Mouse (Mus musculus) liver, embryonic 14.5 days (tissue): ENCODE data around the gene Vmn1r94. TPM values are rescaled to one million over a fixed set of nuclear protein-coding genes. Genes with fewer than 3 reads are reported as not detected.
"Not testable (repeated sequence)": the region's sequence is repeated elsewhere in the genome, so short reads cannot be mapped to it uniquely, and the experiment has no call there.

Experiments
- ATAC-seq: fragments of 200-750 bp; cut with Nextera tagmentation; 2 replicates; pipeline ENCODE4 v1.8.0; 2017; ENCODE audit warnings: moderate number of reproducible peaks, mild to moderate bottlenecking, moderate library complexity; ENCODE audit not compliant: insufficient read depth
- DNase-seq, 3 experiments: peaks; one replicate each; pipeline ENCODE4 v3.0.0-alpha.2; 2012 to 2013; ENCODE audit warnings: low read depth in 3 of 3, low spot score in 3 of 3
- H3K27ac ChIP-seq: fragments of 300-500 bp; sonication (generic); 2 replicates; pipeline ENCODE4 v1.5.1; 2014; ENCODE audit warnings: moderate library complexity, mild to moderate bottlenecking, control low read depth, inconsistent platforms
- H3K27me3 ChIP-seq: fragments of 300-500 bp; sonication (generic); 2 replicates; pipeline ENCODE4 v1.6.1; 2014; ENCODE audit warnings: mild to moderate bottlenecking, low read length, moderate library complexity; ENCODE audit not compliant: control insufficient read depth, insufficient read depth
- H3K36me3 ChIP-seq: fragments of 300-500 bp; sonication (generic); replicated peaks from 2 replicates; pipeline ENCODE4 v1.6.1; 2014; ENCODE audit warnings: low read depth; ENCODE audit not compliant: control insufficient read depth, insufficient read depth
- H3K4me1 ChIP-seq, 2 experiments: fragments of 200-500 bp in 1 of 2; fragments of 300-500 bp in 1 of 2; sonication (generic) in 1 of 2; replicated peaks; 2 replicates each; pipeline ENCODE4 v1.6.1; 2012 to 2014; ENCODE audit warnings: antibody characterized with exemption in 1 of 2, inconsistent platforms in 1 of 2, low read length in 1 of 2; ENCODE audit not compliant: control insufficient read depth in 2 of 2, insufficient read depth in 2 of 2
- H3K4me2 ChIP-seq: fragments of 300-500 bp; sonication (generic); 2 replicates; pipeline ENCODE4 v1.6.1; 2014; ENCODE audit warnings: low read depth, mild to moderate bottlenecking, control low read depth, moderate library complexity
- H3K4me3 ChIP-seq, 2 experiments: fragments of 200-500 bp in 1 of 2; fragments of 300-500 bp in 1 of 2; sonication (generic) in 1 of 2; 2 replicates each; pipeline ENCODE4 v1.5.1; 2012 to 2014; ENCODE audit warnings: low read depth in 2 of 2, low read length in 2 of 2, mild to moderate bottlenecking in 2 of 2, control low read depth in 1 of 2, inconsistent platforms in 1 of 2, moderate library complexity in 1 of 2; ENCODE audit not compliant: insufficient read depth in 1 of 2
- H3K9ac ChIP-seq: fragments of 300-500 bp; sonication (generic); replicated peaks from 2 replicates; pipeline ENCODE4 v1.6.1; 2014; ENCODE audit warnings: mild to moderate bottlenecking, control low read depth, moderate library complexity
- H3K9me3 ChIP-seq: fragments of 300-500 bp; sonication (generic); 2 replicates; pipeline ENCODE4 v1.6.1; 2016; ENCODE audit warnings: low read length, mixed read lengths; ENCODE audit not compliant: control insufficient read depth
- WGBS: fragments of 180-500 bp; shearing (Covaris S2); extraction: QIAGEN DNeasy Blood & Tissue Kit; methylation state at CpG from one replicate; pipeline ENCODE4 v1.1.7; 2014; ENCODE audit not compliant: insufficient replicate concordance; 5-methylcytosine and 5-hydroxymethylcytosine counted together
- polyA plus RNA-seq, 2 experiments: library from polyadenylated mRNA; depleted of rRNA in 1 of 2; stranded (reverse) in 1 of 2; unstranded in 1 of 2; fragments of >200 nt; fragmentation: Nextera tagmentation in 1 of 2; extraction: Ambion mirVana in 1 of 2; gene quantifications; 2 replicates each; pipeline versions ENCODE4 v1.2.1 to v1.2.3; 2012 to 2014

Vmn1r94 gene
- polyA plus RNA-seq (2012; rRNA removed) (not detected in 2 replicates), polyA plus RNA-seq (2014; fragmentation: Nextera tagmentation; extraction: Ambion mirVana) (not detected in 2 replicates)

GRCm38 (mm10) chr7:20168277-20168676, at the start of gene Vmn1r94:
TSS of gene Vmn1r94 (minus strand) at chr7:20168377.
- no CpG with 5 or more reads among the region's 3 CpGs for WGBS
- not testable (repeated sequence) for H3K27ac ChIP-seq, H3K9me3 ChIP-seq, H3K4me3 ChIP-seq, H3K36me3 ChIP-seq, H3K9ac ChIP-seq, H3K27me3 ChIP-seq, DNase-seq, H3K4me2 ChIP-seq, H3K4me1 ChIP-seq, ATAC-seq

GRCm38 (mm10) chr7:20205507-20205906, 37.3 kb upstream of the Vmn1r94 start, which contains the start of gene Gm6164:
TSS of gene Gm6164 (minus strand) at chr7:20205607.
- not testable (repeated sequence) for H3K9me3 ChIP-seq, H3K27ac ChIP-seq, ATAC-seq, H3K27me3 ChIP-seq, H3K36me3 ChIP-seq, DNase-seq, H3K9ac ChIP-seq, H3K4me3 ChIP-seq, H3K4me1 ChIP-seq, H3K4me2 ChIP-seq
- WGBS, result no CpG with 5 or more reads among the region's 2 CpGs

GRCm38 (mm10) chr7:20193410-20193809, 25.2 kb upstream of the Vmn1r94 start, which contains the start of gene Vmn1r95:
TSS of gene Vmn1r95 (plus strand) at chr7:20193710.
- not testable (repeated sequence) for H3K4me1 ChIP-seq, H3K27me3 ChIP-seq, H3K4me2 ChIP-seq, H3K27ac ChIP-seq, ATAC-seq, DNase-seq, H3K36me3 ChIP-seq, H3K4me3 ChIP-seq, H3K9ac ChIP-seq, H3K9me3 ChIP-seq
- WGBS, result no CpG with 5 or more reads among the region's 3 CpGs

DNA sequence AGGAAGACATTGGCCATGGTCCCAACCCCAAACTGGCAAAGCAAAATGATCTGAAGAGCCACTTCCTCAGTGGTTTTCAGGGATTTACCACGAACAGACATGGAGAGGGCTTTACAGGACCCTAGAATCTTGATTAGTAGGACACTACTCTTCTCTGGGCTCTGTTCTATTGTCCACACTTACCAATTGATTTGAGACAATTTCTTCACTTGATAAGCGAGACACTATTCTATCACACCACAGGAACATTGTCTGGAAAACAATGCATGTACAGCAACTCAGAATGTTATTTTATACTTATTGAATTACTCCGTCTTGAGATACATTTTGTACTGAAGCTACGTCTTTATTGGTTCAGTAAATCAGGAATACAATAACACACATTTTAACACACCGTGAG, 29.2 kb downstream of the Vmn1r94 start, which contains the start of gene Vmn1r93:
Gene Vmn1r93, minus strand, starts transcription at position 101 of the 400 bp plus-strand sequence.
- ATAC-seq, H3K9me3 ChIP-seq, H3K27me3 ChIP-seq, H3K27ac ChIP-seq, H3K4me1 ChIP-seq, DNase-seq, H3K4me2 ChIP-seq, H3K9ac ChIP-seq, H3K4me3 ChIP-seq, H3K36me3 ChIP-seq: not testable (repeated sequence)
- WGBS, result no CpG with 5 or more reads among the region's 5 CpGs

DNA sequence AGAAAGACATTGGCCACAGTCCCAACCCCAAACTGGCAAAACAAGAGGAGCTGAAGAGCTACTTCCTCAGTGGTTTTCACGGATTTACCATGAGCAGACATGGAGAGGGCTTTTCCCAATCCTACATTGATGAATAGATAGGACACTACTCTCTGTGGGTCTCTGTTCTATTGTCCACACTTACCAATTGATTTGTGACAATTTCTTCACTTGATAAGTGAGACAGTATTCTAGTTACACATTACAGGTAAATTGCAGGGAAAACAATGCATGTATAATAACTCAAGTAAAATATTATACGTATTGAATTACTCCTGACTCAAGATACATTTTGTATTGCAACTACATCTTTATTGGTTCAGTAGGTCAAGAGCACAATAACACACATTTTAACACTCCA, 45.7 kb downstream of the Vmn1r94 start, which contains the start of gene Gm16442:
Gene Gm16442, minus strand, starts transcription at position 101 of the 400 bp plus-strand sequence.
- not testable (repeated sequence) for H3K4me1 ChIP-seq, DNase-seq, H3K4me3 ChIP-seq, H3K36me3 ChIP-seq, H3K9ac ChIP-seq, H3K9me3 ChIP-seq, ATAC-seq, H3K4me2 ChIP-seq, H3K27me3 ChIP-seq, H3K27ac ChIP-seq
- WGBS, result no CpG with 5 or more reads among the region's 2 CpGs

Other genes starting within 250 kb of the Vmn1r94 start
- gene Pvr, start 247.2 kb downstream of the Vmn1r94 start, polyA plus RNA-seq (2012; rRNA removed), result 2.3 and 2.6 TPM in 2 replicates
- 0.95 and 1.8 TPM in 2 replicates for gene Pvr, start 247.2 kb downstream of the Vmn1r94 start, polyA plus RNA-seq (2014; fragmentation: Nextera tagmentation; extraction: Ambion mirVana)
- gene Igsf23, start 217.6 kb downstream of the Vmn1r94 start, polyA plus RNA-seq (2012; rRNA removed), result 0.15 and 0.24 TPM in 2 replicates
- gene Igsf23, start 217.6 kb downstream of the Vmn1r94 start, polyA plus RNA-seq (2014; fragmentation: Nextera tagmentation; extraction: Ambion mirVana), result 0.11 TPM in 1 of 2 replicates, not detected in the other
- gene Ceacam20, start 203.0 kb downstream of the Vmn1r94 start, polyA plus RNA-seq (2012; rRNA removed), result not detected in 2 replicates
- gene Ceacam20, start 203.0 kb downstream of the Vmn1r94 start, polyA plus RNA-seq (2014; fragmentation: Nextera tagmentation; extraction: Ambion mirVana), result not detected in 2 replicates
- gene Nlrp9b, start 176.9 kb downstream of the Vmn1r94 start, polyA plus RNA-seq (2012; rRNA removed), result not detected in 2 replicates
- not detected in 2 replicates for gene Nlrp9b, start 176.9 kb downstream of the Vmn1r94 start, polyA plus RNA-seq (2014; fragmentation: Nextera tagmentation; extraction: Ambion mirVana)
- not detected in 2 replicates for gene Vmn1r91, start 68.7 kb downstream of the Vmn1r94 start, polyA plus RNA-seq (2012; rRNA removed)
- not detected in 2 replicates for gene Vmn1r91, start 68.7 kb downstream of the Vmn1r94 start, polyA plus RNA-seq (2014; fragmentation: Nextera tagmentation; extraction: Ambion mirVana)
- not detected in 2 replicates for gene Gm16442, start 45.8 kb downstream of the Vmn1r94 start, polyA plus RNA-seq (2012; rRNA removed)
- not detected in 2 replicates for gene Gm16442, start 45.8 kb downstream of the Vmn1r94 start, polyA plus RNA-seq (2014; fragmentation: Nextera tagmentation; extraction: Ambion mirVana)
- not detected in 2 replicates for gene Vmn1r93, start 29.3 kb downstream of the Vmn1r94 start, polyA plus RNA-seq (2012; rRNA removed)
- gene Vmn1r93, start 29.3 kb downstream of the Vmn1r94 start, polyA plus RNA-seq (2014; fragmentation: Nextera tagmentation; extraction: Ambion mirVana), result not detected in 2 replicates
- not detected in 2 replicates for gene Vmn1r95, start 25.3 kb upstream of the Vmn1r94 start, polyA plus RNA-seq (2012; rRNA removed)
- not detected in 2 replicates for gene Vmn1r95, start 25.3 kb upstream of the Vmn1r94 start, polyA plus RNA-seq (2014; fragmentation: Nextera tagmentation; extraction: Ambion mirVana)
- gene Gm6164, start 37.2 kb upstream of the Vmn1r94 start, polyA plus RNA-seq (2012; rRNA removed), result not detected in 2 replicates
- not detected in 2 replicates for gene Gm6164, start 37.2 kb upstream of the Vmn1r94 start, polyA plus RNA-seq (2014; fragmentation: Nextera tagmentation; extraction: Ambion mirVana)
- not detected in 2 replicates for gene Gm4498, start 65.5 kb upstream of the Vmn1r94 start, polyA plus RNA-seq (2012; rRNA removed)
- not detected in 2 replicates for gene Gm4498, start 65.5 kb upstream of the Vmn1r94 start, polyA plus RNA-seq (2014; fragmentation: Nextera tagmentation; extraction: Ambion mirVana)
- not detected in 2 replicates for gene Gm5890, start 94.5 kb upstream of the Vmn1r94 start, polyA plus RNA-seq (2012; rRNA removed)
- not detected in 2 replicates for gene Gm5890, start 94.5 kb upstream of the Vmn1r94 start, polyA plus RNA-seq (2014; fragmentation: Nextera tagmentation; extraction: Ambion mirVana)
- not detected in 2 replicates for gene Gm4133, start 165.7 kb upstream of the Vmn1r94 start, polyA plus RNA-seq (2012; rRNA removed)
- not detected in 2 replicates for gene Gm4133, start 165.7 kb upstream of the Vmn1r94 start, polyA plus RNA-seq (2014; fragmentation: Nextera tagmentation; extraction: Ambion mirVana)
- not detected in 2 replicates for gene Gm5728, start 207.0 kb upstream of the Vmn1r94 start, polyA plus RNA-seq (2012; rRNA removed)
- not detected in 2 replicates for gene Gm5728, start 207.0 kb upstream of the Vmn1r94 start, polyA plus RNA-seq (2014; fragmentation: Nextera tagmentation; extraction: Ambion mirVana)
- not detected in 2 replicates for gene Vmn1r100, start 249.6 kb upstream of the Vmn1r94 start, polyA plus RNA-seq (2012; rRNA removed)
- gene Vmn1r100, start 249.6 kb upstream of the Vmn1r94 start, polyA plus RNA-seq (2014; fragmentation: Nextera tagmentation; extraction: Ambion mirVana), result not detected in 2 replicates